Mouse (Mus musculus): Measurements from ENCODE around the gene Mterf4.
A peak's percentile ranks its signal among the peaks of the same experiment; 100 is the strongest.
"Not testable (repeated sequence)": the region's sequence is repeated elsewhere in the genome, so short reads cannot be mapped to it uniquely, and the experiment has no call there.

Gene Mterf4

DNA sequence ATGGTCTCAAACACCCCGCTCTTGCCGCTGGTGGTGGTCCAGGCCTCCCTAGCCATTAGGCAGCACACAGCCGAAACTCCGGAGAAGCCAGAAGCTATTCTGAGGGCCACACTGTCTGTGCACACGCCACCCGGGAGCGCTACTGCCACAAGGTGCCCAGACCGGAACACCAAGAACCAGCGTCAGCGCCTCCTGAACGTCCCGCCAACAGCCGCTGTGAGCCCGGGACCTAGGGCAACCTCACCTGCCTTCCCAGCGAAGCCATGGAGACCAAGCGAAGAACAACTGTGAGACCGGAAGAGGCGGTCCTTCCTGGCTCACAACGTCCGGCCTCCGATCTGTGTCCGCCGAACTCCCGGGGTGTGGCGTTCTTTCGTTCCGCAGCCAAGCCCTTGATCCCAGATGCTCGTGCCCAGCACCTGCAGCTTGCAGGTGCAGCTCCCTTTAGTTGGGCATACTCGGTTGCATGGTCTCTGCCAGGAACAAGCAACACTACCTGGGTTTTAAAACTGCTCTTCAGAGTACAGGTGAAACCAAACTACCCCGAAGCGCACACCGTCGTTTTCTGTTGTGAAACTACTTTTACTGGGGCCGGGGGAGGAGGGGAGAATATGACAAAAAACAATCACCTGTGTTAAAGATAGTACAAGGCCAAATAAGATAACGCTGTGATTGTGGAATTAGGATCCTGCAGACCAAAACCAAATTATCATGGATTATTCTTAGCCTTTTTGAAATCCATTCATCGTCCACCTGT, at the start of gene Mterf4:
Gene Mterf4, minus strand, starts transcription at position 335 of the 757 bp plus-strand sequence.
- DNase-seq (ENCODE audit: low spot score in 2 of 2) = peak; percentile 66 to 76

DNA sequence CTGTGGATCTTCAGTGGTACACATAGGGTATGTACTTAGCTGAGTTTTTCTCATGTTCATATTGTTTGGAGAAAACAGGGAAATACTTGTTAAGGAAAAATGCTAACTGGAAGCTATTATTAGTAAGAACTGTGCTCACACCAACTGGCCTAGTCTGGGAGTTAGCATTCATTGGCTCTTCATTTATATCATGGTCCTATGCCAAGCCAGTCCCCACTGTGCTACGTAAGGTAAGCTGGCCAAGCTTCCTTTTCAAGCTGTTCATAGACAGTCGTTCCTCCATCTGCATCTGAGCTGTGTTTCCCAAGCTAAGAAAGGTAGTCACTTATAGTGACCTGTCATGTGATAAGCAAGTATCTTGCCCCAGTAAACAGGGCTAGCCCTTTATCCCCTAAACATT, 47.0 kb upstream of the Mterf4 start:
- DNase-seq (ENCODE audit: low spot score in 2 of 2) = no peak

DNA sequence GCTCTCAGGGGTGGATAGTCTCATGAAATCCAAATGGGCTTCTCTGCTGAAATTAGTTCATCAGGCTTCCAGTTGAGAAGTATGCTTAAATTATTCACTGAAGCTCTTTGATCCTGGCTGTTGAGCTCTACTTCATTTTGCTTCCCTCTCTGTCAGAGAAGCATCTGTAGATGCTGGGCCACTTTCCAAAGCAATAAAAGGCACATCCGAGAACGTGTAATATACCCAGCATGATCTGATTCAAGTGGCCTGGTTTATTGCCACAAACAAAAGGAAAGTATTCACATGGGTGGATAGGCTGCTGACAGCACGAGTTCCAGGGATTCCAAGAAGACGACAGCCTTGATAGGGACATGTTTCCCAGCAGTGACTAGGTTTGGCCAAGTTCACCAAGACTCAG, 44.0 kb upstream of the Mterf4 start:
- no peak for DNase-seq (ENCODE audit: low spot score in 2 of 2)

DNA sequence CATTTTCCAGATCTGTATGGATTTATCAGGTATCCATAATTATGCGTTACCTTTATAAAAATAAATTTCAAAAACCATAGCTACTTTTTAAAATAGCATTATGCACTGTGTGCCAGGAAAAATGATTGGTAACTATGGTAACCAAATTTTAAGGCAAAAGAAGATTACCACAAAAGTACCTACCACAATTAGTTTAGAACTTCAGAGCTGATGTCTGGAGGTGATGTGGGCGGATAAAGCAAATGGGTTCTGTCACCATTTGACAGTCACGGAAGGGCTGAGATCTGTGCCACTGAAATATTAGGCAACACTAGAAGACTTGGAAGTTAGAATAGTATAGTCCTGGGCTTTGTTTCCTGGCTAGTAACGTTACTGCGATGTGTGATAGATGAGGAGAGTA, 41.5 kb upstream of the Mterf4 start:
- no peak for DNase-seq (ENCODE audit: low spot score in 2 of 2)

DNA sequence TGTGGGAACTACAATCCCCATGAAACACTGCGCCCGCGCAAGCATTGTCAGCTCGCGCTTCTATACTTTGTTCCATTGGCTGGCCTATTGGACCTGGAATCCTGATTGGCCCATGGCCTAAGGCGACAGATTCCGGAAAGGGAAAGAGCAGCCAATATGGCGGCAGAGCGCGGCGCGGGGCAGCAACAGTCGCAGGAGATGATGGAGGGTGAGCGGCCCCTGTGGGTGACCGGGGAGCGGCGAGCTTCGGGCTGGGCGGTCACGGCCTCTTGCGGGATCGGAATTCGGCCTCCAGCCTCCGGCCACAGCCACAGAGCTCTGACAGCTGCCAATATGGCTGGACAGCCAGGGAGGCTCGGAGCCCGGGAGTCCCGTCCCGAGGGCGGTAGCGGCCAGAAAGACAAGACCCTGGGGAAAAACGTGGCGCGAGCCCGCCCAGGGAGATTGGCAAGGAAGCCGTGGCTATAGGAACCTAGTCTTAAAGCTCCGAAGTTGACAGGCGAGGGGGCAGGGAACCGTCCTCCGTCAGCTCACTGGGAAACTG, 37.9 kb upstream of the Mterf4 start:
- peak; percentile 89 to 90 for DNase-seq (ENCODE audit: low spot score in 2 of 2)

DNA sequence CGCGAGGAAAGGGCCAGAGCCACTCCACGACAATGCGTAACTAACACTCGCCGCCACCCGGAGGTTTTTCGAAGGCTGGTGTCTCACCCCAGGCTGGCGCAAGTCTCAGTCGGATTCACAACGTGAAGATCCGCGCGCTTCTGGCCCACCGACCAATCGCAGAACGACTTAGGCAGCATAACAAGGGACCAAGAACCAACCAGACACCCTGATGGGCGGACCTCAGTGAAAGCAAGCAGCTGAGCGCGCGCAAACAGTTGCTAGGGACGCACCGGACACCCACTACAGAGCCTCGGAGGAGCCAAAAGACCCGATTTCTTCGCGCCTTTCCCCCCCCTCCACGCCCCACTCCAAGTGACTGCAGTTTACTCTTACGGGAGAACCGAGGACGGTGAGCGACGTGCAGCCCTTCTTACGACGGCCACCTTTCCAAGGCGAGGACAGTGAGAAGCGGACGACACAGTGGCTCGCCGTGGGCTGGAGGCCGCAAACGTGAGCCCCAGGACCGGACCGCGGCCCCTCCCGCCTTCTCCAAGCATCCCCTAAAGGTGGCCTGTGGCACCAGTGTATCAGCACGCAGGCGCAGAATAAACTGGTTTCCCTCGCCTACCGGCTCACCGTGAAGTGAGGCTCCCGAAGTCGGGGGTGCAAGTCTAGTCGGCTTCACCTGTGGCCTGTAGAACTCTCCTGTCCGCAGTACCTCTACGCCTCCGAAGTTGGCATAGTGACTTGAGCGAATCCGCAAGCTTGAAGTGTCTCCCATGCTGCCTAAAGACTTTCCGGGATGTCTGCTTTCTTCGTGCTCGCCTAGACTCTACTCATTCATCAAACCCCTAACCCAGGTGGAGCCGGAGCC, 37.2 kb upstream of the Mterf4 start, which contains the start of the genes Ppp1r7 and Pask:
Gene Ppp1r7, plus strand, starts transcription at position 207 of the 856 bp plus-strand sequence.
Gene Pask, minus strand, starts transcription at position 835 of the 856 bp plus-strand sequence.
- peak; percentile 91 to 92 for DNase-seq (ENCODE audit: low spot score in 2 of 2)

DNA sequence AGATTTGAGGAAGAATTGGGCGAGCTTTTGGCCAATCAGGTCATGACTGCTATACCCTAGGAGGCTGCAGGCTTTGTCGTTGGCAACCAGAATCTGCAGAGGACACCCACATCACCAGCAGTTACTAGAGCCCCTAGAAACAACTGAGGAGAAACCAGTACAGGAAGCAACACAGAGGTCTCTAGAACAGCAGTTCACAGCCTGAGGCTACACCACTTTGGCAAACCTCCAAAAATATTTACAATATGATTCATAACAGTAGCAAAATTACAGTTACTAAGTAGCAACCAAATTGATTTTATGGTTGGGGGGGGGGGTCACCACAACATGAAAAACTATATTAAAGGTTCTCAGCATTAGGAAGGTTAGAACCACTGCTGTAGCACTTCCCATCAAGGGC, 28.9 kb upstream of the Mterf4 start:
- DNase-seq (ENCODE audit: low spot score in 2 of 2) = no peak

DNA sequence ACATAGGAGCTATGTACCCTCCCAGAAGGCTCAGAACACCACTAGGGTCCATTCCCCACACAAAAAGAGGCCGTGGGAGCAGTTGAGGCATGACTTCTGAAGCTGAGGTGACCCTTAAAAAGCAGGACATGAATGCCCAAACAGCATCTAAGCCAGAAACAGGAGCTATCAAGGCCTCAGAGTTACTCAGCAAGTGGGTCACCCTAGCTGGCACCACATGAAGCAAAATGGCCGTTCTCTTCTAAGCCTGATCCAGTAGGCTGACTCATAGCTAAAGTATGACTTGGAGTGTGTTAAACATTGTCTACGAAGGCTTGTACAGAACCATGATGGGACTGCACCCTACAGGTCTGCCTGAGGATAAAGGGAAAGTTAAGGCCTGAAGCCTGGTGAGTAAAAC, 20.7 kb upstream of the Mterf4 start:
- no peak for DNase-seq (ENCODE audit: low spot score in 2 of 2)

DNA sequence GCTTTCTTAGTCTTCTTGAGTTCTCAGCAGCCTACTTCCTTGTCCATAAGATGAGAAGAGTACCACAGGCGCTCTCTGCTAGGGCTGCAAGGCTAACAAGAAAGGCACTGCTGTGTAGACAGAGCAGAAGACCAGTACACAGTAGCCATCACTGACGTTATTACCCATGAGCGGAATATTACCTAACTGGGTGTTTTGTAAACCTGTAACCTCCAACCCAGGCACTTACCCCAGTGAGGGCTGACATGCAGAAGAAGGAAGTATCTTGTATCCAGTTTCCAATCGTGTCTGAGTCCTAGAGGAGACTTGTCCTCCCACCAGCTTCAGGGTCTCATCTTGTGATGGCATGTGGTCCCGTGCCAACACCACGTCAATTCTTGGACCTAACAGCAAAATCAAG, 18.3 kb upstream of the Mterf4 start:
- DNase-seq (ENCODE audit: low spot score in 2 of 2) = no peak

DNA sequence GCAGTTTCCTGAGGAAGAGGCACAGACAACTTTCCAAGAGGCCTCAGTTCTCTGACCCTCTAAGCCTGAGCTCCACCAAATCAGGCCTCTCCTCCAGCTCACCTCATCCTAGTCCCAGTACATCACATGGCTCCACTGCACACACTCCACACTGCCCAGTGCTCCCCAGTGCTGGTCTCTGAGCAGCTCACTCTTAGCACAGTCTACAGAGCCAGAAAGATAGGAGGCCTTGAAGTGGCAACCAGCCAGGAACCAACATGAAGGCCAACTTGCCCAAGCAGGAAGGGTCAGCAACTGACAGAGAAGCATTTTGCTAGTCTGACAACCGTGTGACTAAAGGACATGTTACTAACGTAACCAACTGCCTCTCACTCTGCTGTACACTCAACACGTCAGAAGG, 5.1 kb downstream of the Mterf4 start:
- DNase-seq (ENCODE audit: low spot score in 2 of 2) = no peak

DNA sequence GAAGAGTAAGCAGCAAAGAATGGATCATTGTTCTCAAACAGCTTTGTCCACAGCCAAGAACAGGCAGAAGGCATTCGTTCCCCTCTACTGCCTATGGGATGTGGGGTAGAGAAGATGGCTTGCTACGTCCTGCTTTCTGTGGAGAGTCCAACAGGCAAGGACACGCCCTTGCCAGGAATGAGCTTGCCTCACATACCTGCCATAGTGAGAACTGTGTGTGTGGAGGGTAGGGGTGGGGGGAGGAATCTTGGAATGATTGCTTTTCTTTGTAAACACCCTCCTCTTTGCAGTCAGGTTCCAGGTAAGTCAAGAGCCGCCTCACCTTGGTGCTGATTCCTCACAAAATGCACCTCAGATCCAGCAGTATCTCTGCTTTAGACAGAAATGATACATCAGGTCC, 5.9 kb downstream of the Mterf4 start:
- DNase-seq (ENCODE audit: low spot score in 2 of 2) = no peak

DNA sequence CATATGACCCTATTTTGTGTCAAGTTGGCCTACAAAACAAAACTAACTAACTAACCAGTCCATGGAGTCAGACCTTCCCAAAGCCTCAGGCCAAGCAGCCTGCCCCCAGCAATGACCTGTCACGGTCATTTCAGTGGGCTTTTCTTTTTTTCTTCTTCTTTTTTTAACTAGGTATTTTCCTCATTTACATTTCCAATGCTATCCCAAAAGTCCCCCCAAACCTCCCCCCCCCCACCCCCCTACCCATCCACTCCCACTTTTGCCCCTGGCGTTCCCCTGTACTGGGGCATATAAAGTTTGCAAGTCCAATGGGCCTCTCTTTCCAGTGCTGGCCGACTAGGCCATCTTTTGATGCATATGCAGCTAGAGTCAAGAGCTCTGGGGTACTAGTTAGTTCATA, 11.2 kb downstream of the Mterf4 start:
- DNase-seq (ENCODE audit: low spot score in 2 of 2) = not testable (repeated sequence)

DNA sequence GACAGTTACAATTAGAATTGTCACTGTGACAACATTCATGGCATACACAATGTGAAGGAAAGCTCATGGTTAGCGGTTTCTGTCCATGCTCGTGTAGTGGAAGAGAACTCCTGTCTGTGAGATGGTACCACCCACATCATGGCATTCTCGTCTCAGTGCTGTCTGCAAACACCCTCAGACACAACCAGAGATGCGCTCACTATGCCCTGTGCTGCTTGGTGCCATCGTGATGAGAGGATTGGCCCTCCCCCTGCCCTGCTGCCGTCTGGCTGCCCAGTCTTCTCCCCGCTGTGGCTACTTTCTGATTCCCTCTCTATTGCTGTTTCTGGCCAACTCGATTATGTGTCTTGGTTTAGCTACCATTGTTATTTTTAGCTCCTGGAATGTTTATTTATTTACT, 13.7 kb downstream of the Mterf4 start:
- no peak for DNase-seq (ENCODE audit: low spot score in 2 of 2)

DNA sequence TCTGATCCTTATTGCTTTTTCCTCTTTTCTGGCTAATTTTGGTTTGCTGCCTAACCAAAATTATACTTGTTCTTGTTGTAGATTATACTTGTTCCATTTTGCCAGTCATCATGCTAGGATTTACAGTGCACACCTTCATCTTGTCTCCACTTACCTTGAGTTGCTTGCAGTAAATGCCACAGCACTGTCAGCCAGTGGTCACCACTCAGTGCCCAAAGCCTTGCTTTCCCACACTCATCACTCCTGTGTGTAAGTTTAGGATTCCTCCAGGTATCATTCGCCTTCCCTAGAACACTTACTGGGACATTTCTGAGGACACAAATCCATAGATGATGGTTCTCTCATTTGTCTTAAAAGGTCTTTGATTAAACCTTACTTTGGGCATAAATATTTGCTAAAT, 14.1 kb downstream of the Mterf4 start:
- no peak for DNase-seq (ENCODE audit: low spot score in 2 of 2)

DNA sequence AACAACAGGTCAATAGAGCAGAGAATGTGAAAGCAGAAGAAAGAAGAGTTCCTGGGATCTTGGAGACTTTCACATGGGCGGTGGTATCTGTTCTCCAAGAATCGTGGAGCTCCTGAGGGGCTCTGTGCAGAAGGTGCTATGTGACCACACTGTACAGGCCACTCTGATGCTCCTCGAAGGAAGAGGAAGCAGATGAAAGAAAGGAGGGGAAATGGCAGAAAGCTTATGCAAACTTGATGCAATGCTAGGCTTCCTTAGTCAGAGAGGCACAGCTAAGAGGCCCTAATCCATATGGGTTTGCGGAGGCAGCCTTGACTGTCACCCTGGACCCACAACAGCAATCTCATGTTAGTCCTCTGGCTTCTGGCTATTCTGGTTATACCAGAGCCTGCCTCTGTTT, 14.8 kb downstream of the Mterf4 start:
- no peak for DNase-seq (ENCODE audit: low spot score in 2 of 2)

DNA sequence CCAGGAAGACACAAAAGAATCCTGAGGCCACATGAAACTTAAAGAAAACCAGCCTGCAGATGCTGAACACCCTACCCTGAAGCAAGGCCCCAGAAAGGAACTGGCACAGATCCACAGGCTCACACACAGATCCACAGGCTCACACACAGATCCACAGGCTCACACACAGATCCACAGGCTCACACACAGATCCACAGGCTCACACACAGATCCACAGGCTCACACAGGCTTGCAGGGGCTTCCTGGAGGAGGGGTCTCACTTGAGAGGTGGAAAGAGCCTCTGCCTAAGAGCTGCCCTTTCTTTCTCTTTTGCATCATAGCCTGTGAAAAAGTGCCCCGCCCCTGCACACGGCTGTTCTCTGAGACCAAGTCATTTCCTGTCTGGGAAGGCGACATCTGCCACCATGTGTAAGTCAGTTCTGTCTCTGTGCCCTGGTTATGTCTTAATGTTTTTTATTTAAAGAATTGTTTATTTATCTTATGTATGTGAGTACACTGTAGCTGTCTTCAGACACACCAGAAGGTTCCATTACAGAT, 16.0 kb downstream of the Mterf4 start:
- DNase-seq (ENCODE audit: low spot score in 2 of 2) = no peak

DNA sequence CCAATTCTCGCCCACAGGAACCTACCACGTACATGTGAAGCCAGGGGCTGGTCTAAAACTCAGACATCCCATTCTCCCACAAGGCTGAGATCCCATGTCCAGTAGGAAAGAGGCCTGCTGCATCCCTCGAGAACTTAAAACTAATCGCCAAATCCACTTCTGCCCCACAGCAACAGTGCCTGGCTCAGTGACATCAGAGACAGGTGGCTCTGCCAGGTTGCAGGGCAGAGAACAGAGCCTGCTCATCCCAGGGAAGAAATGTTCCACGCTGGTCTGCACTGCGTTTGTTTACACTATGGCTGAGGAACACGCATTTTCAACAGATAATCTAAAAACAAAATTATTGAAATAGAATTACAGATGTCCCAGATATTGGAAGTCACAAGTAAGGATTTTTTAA, 28.7 kb downstream of the Mterf4 start:
- DNase-seq (ENCODE audit: low spot score in 2 of 2) = no peak

DNA sequence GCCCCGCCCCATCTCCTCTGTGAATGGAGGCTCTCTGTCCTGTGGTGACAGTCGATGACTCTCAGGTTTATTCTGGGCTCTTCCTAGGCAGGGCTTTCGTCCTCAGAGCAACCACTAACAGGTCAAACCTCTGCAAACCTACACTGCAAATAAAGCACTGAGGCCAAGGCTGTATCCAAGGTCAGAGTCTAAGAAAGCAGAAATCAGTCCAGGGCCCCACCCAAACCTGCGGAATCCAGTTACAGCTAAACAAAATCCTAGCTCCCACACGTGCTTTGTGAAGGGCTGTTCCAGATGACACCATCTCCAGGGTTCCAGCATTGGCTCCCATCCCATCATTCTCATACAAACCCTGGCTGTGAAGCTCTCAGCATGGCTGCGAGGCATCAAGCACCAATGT, 30.2 kb downstream of the Mterf4 start:
- no peak for DNase-seq (ENCODE audit: low spot score in 2 of 2)

DNA sequence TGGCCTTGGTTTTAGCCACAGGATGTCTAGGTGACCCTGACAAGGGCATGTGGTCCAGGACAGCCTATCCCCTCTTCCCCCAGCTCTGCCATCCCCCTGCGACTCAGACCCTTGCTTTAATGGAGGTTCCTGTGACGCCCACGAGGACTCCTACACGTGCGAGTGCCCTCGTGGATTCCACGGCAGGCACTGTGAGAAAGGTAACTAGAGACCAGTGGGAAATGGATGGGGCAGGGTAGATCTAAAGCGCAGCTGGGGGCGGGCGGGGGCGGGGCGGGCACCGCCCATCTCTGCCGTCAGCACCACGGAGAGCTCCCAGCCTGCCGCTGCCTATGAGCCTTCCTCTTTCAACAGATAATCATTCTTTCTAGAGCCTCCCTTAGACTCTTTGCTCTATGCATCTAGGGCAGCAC, 33.3 kb downstream of the Mterf4 start:
- DNase-seq (ENCODE audit: low spot score in 2 of 2) = peak in 1 of 2 experiments; percentile 70

DNA sequence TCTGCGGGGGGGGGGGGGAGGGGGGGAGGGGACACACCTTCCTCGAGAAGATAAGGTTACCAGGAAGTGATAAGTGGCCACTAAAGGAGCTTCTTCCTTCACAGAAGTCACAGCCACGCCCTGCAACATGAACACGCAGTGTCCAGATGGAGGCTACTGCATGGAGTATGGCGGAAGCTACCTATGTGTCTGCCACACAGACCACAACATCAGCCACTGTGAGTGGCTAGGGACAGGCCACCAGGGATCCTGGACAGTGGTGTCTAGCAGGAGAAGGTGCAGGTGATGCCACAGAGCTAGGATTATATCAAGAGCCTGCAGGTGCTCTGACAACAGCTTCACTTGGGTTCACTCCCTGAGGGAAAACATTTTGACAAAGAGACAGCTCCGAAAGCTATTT, 34.0 kb downstream of the Mterf4 start:
- no peak for DNase-seq (ENCODE audit: low spot score in 2 of 2)

DNA sequence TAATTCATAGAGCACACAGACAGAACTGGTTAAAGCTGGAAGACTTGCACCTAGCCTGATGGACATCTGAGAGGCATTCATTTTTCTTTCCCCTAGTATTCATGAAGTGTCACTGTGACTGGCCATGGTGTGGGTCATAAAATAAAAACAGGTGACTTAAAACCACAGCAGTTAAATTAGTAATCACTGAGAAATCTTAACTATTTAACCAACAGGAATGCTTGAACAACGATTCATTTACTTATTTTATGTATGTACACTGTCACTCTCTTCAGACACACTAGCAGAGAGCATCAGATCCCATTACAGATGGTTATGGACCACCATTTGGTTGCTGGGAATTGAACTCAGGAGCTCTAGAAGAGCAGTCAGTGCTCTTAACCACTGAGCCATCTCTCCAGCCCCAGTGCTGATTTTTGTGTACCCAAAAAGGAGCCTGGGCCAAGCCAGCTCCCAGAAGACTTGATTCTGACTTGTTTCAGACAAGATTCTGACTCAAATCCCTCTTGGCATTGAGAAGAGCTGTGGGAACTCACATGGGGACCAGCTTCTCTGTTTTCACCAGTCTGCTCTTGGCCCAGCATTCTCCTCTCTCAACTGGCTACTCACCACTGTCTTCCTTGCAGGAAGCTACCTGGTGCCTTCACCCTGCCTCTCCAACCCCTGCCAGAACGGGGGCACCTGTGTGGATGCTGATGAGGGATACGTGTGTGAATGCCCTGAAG, 35.0 kb downstream of the Mterf4 start:
- DNase-seq (ENCODE audit: low spot score in 2 of 2) = no peak

DNA sequence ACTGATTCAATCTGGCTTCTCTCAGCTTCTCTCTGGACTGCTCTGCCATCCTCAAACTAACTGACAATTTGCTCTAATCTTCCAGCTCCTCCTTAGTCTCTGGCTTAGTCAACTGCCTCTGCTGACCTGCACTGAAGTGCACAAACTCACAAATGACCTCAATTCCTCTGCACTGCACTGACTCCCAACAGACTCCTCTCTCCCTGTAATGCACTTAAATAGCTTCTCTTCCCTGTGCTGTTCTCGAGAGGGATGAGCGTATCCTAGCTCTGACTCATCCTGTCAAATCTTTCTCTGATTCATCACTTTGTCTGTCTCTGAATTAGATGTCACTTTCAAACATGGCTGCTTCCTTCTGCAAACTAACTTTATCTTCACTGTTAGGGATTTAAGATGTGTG, 37.5 kb downstream of the Mterf4 start:
- no peak for DNase-seq (ENCODE audit: low spot score in 2 of 2)
